Mouse (Mus musculus) layer of hippocampus, adult 6 months (tissue): Measurements from ENCODE around the gene Zdhhc23. TPM values are rescaled to one million over a fixed set of nuclear protein-coding genes. Genes with fewer than 3 reads are reported as not detected.

Experiments
- long read RNA-seq, 2 experiments: library from polyadenylated mRNA; unstranded; transcript quantifications; one replicate each; pipeline ENCODE4 v2.0.0; 2019 to 2020
- microRNA-seq: library from miRNA; unstranded; fragments of <30 nt; microRNA quantifications from one replicate; pipeline ENCODE4 v1.2.0, GENCODE M21; 2020
- polyA plus RNA-seq: library from polyadenylated mRNA; unstranded; fragments of <200 nt; fragmentation: Nextera tagmentation; gene quantifications from 2 replicates; pipeline ENCODE4 v1.2.3, GENCODE M21; 2021

Zdhhc23 gene
- 6.5 TPM in 2 replicates for polyA plus RNA-seq
- long read RNA-seq, experiment 1, full-length matches to known transcripts: 1 of 12 reads
- long read RNA-seq, experiment 1, partial matches to known transcripts: 5 of 12 reads
- long read RNA-seq, experiment 1, other reads (novel, unspliced or antisense): 6 of 12 reads
- long read RNA-seq, experiment 2, full-length matches to known transcripts: 7 of 46 reads
- long read RNA-seq, experiment 2, partial matches to known transcripts: 1 of 46 reads
- long read RNA-seq, experiment 2, other reads (novel, unspliced or antisense): 38 of 46 reads

GRCm38 (mm10) chr16:43979328-43980109 is at the start of gene Zdhhc23:
TSS of gene Zdhhc23 (minus strand) at chr16:43979791.

GRCm38 (mm10) chr16:43926341-43926859 is 53.2 kb downstream of the Zdhhc23 start, which contains the start of gene Qtrt2:
TSS of gene Qtrt2 (minus strand) at chr16:43926809.

Small RNA genes within 50 kb of the gene (microRNA-seq; reads per million reads assigned to microRNA genes)
- not detected for gene Mir3470b

Other genes with a start within 250 kb of the Zdhhc23 start
- gene Drd3, start 225.8 kb downstream of the Zdhhc23 start, polyA plus RNA-seq: 0.09 and 0.19 TPM in 2 replicates
- 4.0 and 5.8 TPM in 2 replicates for gene Ccdc191, start 90.0 kb downstream of the Zdhhc23 start, polyA plus RNA-seq
- gene Qtrt2, start 53.0 kb downstream of the Zdhhc23 start, polyA plus RNA-seq: 4.5 and 5.8 TPM in 2 replicates
- gene Gramd1c, start 83.6 kb upstream of the Zdhhc23 start, polyA plus RNA-seq: 0.43 and 1.3 TPM in 2 replicates
- 346 and 357 TPM in 2 replicates for gene Atp6v1a, start 159.9 kb upstream of the Zdhhc23 start, polyA plus RNA-seq
- gene Naa50, start 160.0 kb upstream of the Zdhhc23 start, polyA plus RNA-seq: 25.1 and 26.7 TPM in 2 replicates
- gene Usf3, start 193.5 kb upstream of the Zdhhc23 start, polyA plus RNA-seq: 2.2 and 3.1 TPM in 2 replicates